Mouse (Mus musculus) layer of hippocampus, postnatal 36 days (tissue): ENCODE measurements at regions not wholly inside any gene's neighbourhood (a gene's known extent, or its start where the extent isn't known, plus 50 kb on each side); places are given as distances from the start of the nearest gene placed in this dataset.

Experiments used
- DNase-seq, 2 experiments: peaks; one replicate each; pipeline ENCODE4 v3.0.0; 2022

- DNase-seq = no peak
These were observed 879.9 kb downstream of the 5730522E02Rik start for GRCm38 (mm10) chr11:25330696-25331095.

GRCm38 (mm10) chr11:25322426-25322825 lies 888.1 kb downstream of the 5730522E02Rik start:
- DNase-seq = no peak

GRCm38 (mm10) chr11:25321494-25321893 lies 889.1 kb downstream of the 5730522E02Rik start:
- DNase-seq = no peak

GRCm38 (mm10) chr11:25314645-25315044 lies 895.9 kb downstream of the 5730522E02Rik start:
- peak; percentile 9 to 24 for DNase-seq

- DNase-seq = no peak
These were observed 896.7 kb downstream of the 5730522E02Rik start for GRCm38 (mm10) chr11:25313879-25314278.

- DNase-seq = no peak
These were observed 897.3 kb downstream of the 5730522E02Rik start for GRCm38 (mm10) chr11:25313308-25313707.

GRCm38 (mm10) chr11:25310754-25311153 lies 899.8 kb downstream of the 5730522E02Rik start:
- no peak for DNase-seq

GRCm38 (mm10) chr11:25301130-25301529 lies 909.4 kb downstream of the 5730522E02Rik start:
- peak; percentile 40 to 45 for DNase-seq

- no peak for DNase-seq
These were observed 922.2 kb downstream of the 5730522E02Rik start for GRCm38 (mm10) chr11:25288346-25288745.

- DNase-seq = no peak
These were observed 922.9 kb downstream of the 5730522E02Rik start for GRCm38 (mm10) chr11:25287458-25288247.

GRCm38 (mm10) chr11:25269936-25270540 lies 940.5 kb downstream of the 5730522E02Rik start:
- no peak for DNase-seq

- no peak for DNase-seq
These were observed 947.7 kb downstream of the 5730522E02Rik start for GRCm38 (mm10) chr11:25262906-25263305.

GRCm38 (mm10) chr11:25259691-25260090 lies 950.9 kb downstream of the 5730522E02Rik start:
- no peak for DNase-seq

- peak; percentile 49 to 50 for DNase-seq
These were observed 977.1 kb downstream of the 5730522E02Rik start for GRCm38 (mm10) chr11:25233360-25233890.
